In genomic region chr12:106009122-106009870, GRCm38 (mm10) we compare ENCODE assay signal across 9 mouse cellular contexts. TPM values are rescaled to one million over a fixed set of nuclear protein-coding genes. Genes with fewer than 3 reads are reported as not detected.
DNase-seq lines count a peak whose midpoint lies in the region; ATAC-seq and TF ChIP-seq lines count a peak whose summit lies in the region.
"Had no signal": no experiment of that assay in that cellular context is flagged by ENCODE, and none has a peak within 500 bp of the region (broad histone marks: within the 10 kb centered on the region; RNA-seq: fewer than 3 reads in every experiment).

No protein-coding gene starts in this region.

- WGBS in kidney, embryonic 16.5 days = 84% methylated on average over 12 of the region's 12 CpGs
- 81% methylated on average over 12 of the region's 12 CpGs for WGBS in embryonic facial prominence, embryonic 15.5 days
- WGBS in hindbrain, postnatal 0 days = 83% methylated on average over 12 of the region's 12 CpGs
- 79% methylated on average over 12 of the region's 12 CpGs for WGBS in midbrain, embryonic 15.5 days

- H3K27me3 ChIP-seq in kidney, embryonic 16.5 days (ENCODE audit: insufficient read depth, low read length) = no peaks in the 10 kb centered on the region
- H3K27me3 ChIP-seq in embryonic facial prominence, embryonic 15.5 days = no peaks in the 10 kb centered on the region
- no peaks in the 10 kb centered on the region for H3K27me3 ChIP-seq in hindbrain, postnatal 0 days (ENCODE audit: insufficient read depth, low read length)
- H3K27me3 ChIP-seq in midbrain, embryonic 15.5 days (replicated peaks) = no peaks in the 10 kb centered on the region
- H3K27me3 ChIP-seq: Patski had no signal

- peaks cover 6% of the 10 kb centered on the region for H3K4me1 ChIP-seq in kidney, embryonic 16.5 days (ENCODE audit: insufficient read depth, low read length)
- H3K4me1 ChIP-seq in embryonic facial prominence, embryonic 15.5 days = peaks cover 6% of the 10 kb centered on the region; the same call in 1 of the 2 replicates
- no peaks in the 10 kb centered on the region for H3K4me1 ChIP-seq in hindbrain, postnatal 0 days (ENCODE audit: insufficient read depth, low read length)
- H3K4me1 ChIP-seq in midbrain, embryonic 15.5 days = peaks cover 14% of the 10 kb centered on the region

- peak overlapping the region; percentile 33; the same call in 1 of the 2 replicates for H3K9ac ChIP-seq in kidney, embryonic 16.5 days (replicated peaks; ENCODE audit: low read length)
- peak overlapping the region; percentile 31; the same call in 1 of the 2 replicates for H3K9ac ChIP-seq in embryonic facial prominence, embryonic 15.5 days
- H3K9ac ChIP-seq in hindbrain, postnatal 0 days (replicated peaks; ENCODE audit: low read length) = no peak overlapping the region; the same call in 1 of the 2 replicates
- no peak overlapping the region; the same call in 1 of the 2 replicates for H3K9ac ChIP-seq in midbrain, embryonic 15.5 days

- peak overlapping the region; percentile 45 for H3K4me2 ChIP-seq in kidney, embryonic 16.5 days (replicated peaks; ENCODE audit: low read depth, low read length)
- H3K4me2 ChIP-seq in embryonic facial prominence, embryonic 15.5 days (replicated peaks) = peak overlapping the region; percentile 42; the same call in 1 of the 2 replicates
- peak overlapping the region; percentile 92 for H3K4me2 ChIP-seq in hindbrain, postnatal 0 days (ENCODE audit: low read depth, low read length)
- peak overlapping the region; percentile 44 for H3K4me2 ChIP-seq in midbrain, embryonic 15.5 days

- no peaks in the 10 kb centered on the region for H3K9me3 ChIP-seq in kidney, embryonic 16.5 days (ENCODE audit: low read length)
- no peaks in the 10 kb centered on the region for H3K9me3 ChIP-seq in embryonic facial prominence, embryonic 15.5 days (replicated peaks)
- H3K9me3 ChIP-seq in hindbrain, postnatal 0 days (ENCODE audit: low read length) = no peaks in the 10 kb centered on the region
- no peaks in the 10 kb centered on the region for H3K9me3 ChIP-seq in midbrain, embryonic 15.5 days

- no peak for DNase-seq in kidney, postnatal 36 days
- DNase-seq in hindbrain, postnatal 0 days (ENCODE audit: low spot score) = no peak
- no peak for DNase-seq in embryo, embryonic 10.5 days (ENCODE audit: low spot score)
- DNase-seq in adrenal gland, postnatal 36 days = no peak

- no peak for TF ChIP-seq CTCF in hindbrain, postnatal 0 days (IDR thresholded peaks at IDR 0.05; ENCODE audit: low read depth)

- H3K27ac ChIP-seq in kidney, embryonic 16.5 days (ENCODE audit: low read length) = no peak overlapping the region
- H3K27ac ChIP-seq in embryonic facial prominence, embryonic 15.5 days (replicated peaks) = no peak overlapping the region
- H3K27ac ChIP-seq in hindbrain, postnatal 0 days = no peak overlapping the region
- H3K27ac ChIP-seq in midbrain, embryonic 15.5 days = peak overlapping the region; percentile 55; the same call in 1 of the 2 replicates

- H3K36me3 ChIP-seq in kidney, embryonic 16.5 days (ENCODE audit: insufficient read depth, low read length) = no peaks in the 10 kb centered on the region
- no peaks in the 10 kb centered on the region for H3K36me3 ChIP-seq in embryonic facial prominence, embryonic 15.5 days
- H3K36me3 ChIP-seq in hindbrain, postnatal 0 days (ENCODE audit: insufficient read depth, low read length) = no peaks in the 10 kb centered on the region
- no peaks in the 10 kb centered on the region for H3K36me3 ChIP-seq in midbrain, embryonic 15.5 days (replicated peaks)

- ATAC-seq in kidney, embryonic 16.5 days (ENCODE audit: low FRiP score, low TSS enrichment) = no peak
- ATAC-seq in embryonic facial prominence, embryonic 15.5 days (ENCODE audit: insufficient number of reproducible peaks, low FRiP score, low TSS enrichment, low read depth) = no peak
- peak; percentile 15; the same call in 1 of the 2 replicates for ATAC-seq in hindbrain, postnatal 0 days
- ATAC-seq in midbrain, embryonic 15.5 days (replicated peaks) = no peak; the same call in 1 of the 2 replicates
- no peak for ATAC-seq in erythroid progenitor cell, adult 5-6 weeks (replicated peaks; ENCODE audit: low FRiP score, poor library complexity, severe bottlenecking)

- H3K4me3 ChIP-seq in kidney, embryonic 16.5 days (ENCODE audit: low read length) = peak overlapping the region; percentile 97
- peak overlapping the region; percentile 94 for H3K4me3 ChIP-seq in embryonic facial prominence, embryonic 15.5 days (replicated peaks)
- peak overlapping the region; percentile 94 for H3K4me3 ChIP-seq in hindbrain, postnatal 0 days (ENCODE audit: low read length)
- H3K4me3 ChIP-seq in midbrain, embryonic 15.5 days = peak overlapping the region; percentile 91

RNA-seq across cellular contexts. Expression of gene Vrk1, which starts 0.7 kb away (rescaled TPM):
- 67.2 and 67.3 TPM in 2 replicates for polyA plus RNA-seq in kidney, embryonic 16.5 days (2015; fragmentation: Nextera tagmentation; extraction: Ambion mirVana)
- 51.2 and 54.2 TPM in 2 replicates for polyA plus RNA-seq in embryonic facial prominence, embryonic 15.5 days (2015; fragmentation: Nextera tagmentation; extraction: Ambion mirVana)
- total RNA-seq in hindbrain, postnatal 0 days (2014; rRNA removed) = 13.5 and 17.7 TPM in 2 replicates
- 32.0 and 35.8 TPM in 2 replicates for polyA plus RNA-seq in hindbrain, postnatal 0 days (2015; fragmentation: Nextera tagmentation; extraction: Ambion mirVana)
- 31.6 and 32.6 TPM in 2 replicates for polyA plus RNA-seq in midbrain, embryonic 15.5 days (2015; fragmentation: Nextera tagmentation; extraction: Ambion mirVana)
- 10 to 100 TPM; 16.1 to 21.6 TPM for total RNA-seq in adrenal gland, postnatal 36 days (2021)
- 56.6 and 67.8 TPM in 2 replicates for total RNA-seq in erythroid progenitor cell, adult 5-6 weeks (2015; ENCODE audit: low replicate concordance)
- 94.3 and 104 TPM in 2 replicates for total RNA-seq in erythroid progenitor cell, adult 5-6 weeks (2017; ENCODE audit: low replicate concordance)

Comparison
In these comparisons a context has a peak if more than half of its experiments do, and no peak if none do; other contexts are left out.
1. H3K4me2 ChIP-seq: peak in every context shown above with its lines; median percentile 92 in hindbrain, postnatal 0 days; 45 in kidney, embryonic 16.5 days; 44 in midbrain, embryonic 15.5 days; 42 in embryonic facial prominence, embryonic 15.5 days.
2. H3K9ac ChIP-seq: peak in kidney, embryonic 16.5 days (single experiment) and embryonic facial prominence, embryonic 15.5 days (single experiment); none in hindbrain, postnatal 0 days (single experiment) and midbrain, embryonic 15.5 days (single experiment).
3. Peak in every context shown above with its lines, with median percentiles within 50 percentile points of each other: H3K4me3 ChIP-seq.